Mouse (Mus musculus): ENCODE results near the gene Zic4. TPM values are rescaled to one million over a fixed set of nuclear protein-coding genes. Genes with fewer than 3 reads are reported as not detected.

Gene Zic4
- polyA plus RNA-seq, 1 experiment from 2014 or later = 0.06 TPM

GRCm38 (mm10) chr9:91400482-91401093, 38.4 kb downstream of the Zic4 start:
- WGBS = 8% methylated on average over 8 of the region's 8 CpGs
- H3K36me3 ChIP-seq = no peaks in the 10 kb centered on the region
- no peak for ATAC-seq (ENCODE audit: insufficient read depth, low FRiP score, low read depth)
- H3K9me3 ChIP-seq = no peaks in the 10 kb centered on the region
- H3K4me2 ChIP-seq = no peak overlapping the region
- no peak overlapping the region for H3K4me3 ChIP-seq (replicated peaks)
- no peaks in the 10 kb centered on the region for H3K4me1 ChIP-seq
- peaks cover 85% of the 10 kb centered on the region for H3K27me3 ChIP-seq (replicated peaks)
- H3K27ac ChIP-seq = no peak overlapping the region
- no peak overlapping the region for H3K9ac ChIP-seq

GRCm38 (mm10) chr9:91401471-91401870, 39.3 kb downstream of the Zic4 start:
- no peak overlapping the region for H3K27ac ChIP-seq
- H3K27me3 ChIP-seq (replicated peaks) = peaks cover 88% of the 10 kb centered on the region
- no peaks in the 10 kb centered on the region for H3K4me1 ChIP-seq
- 2% methylated on average over 10 of the region's 10 CpGs for WGBS
- no peak overlapping the region for H3K9ac ChIP-seq
- no peak overlapping the region for H3K4me2 ChIP-seq
- H3K9me3 ChIP-seq = no peaks in the 10 kb centered on the region
- no peak overlapping the region for H3K4me3 ChIP-seq (replicated peaks)
- no peak for ATAC-seq (ENCODE audit: insufficient read depth, low FRiP score, low read depth)
- H3K36me3 ChIP-seq = no peaks in the 10 kb centered on the region

GRCm38 (mm10) chr9:91404229-91404628, 42.0 kb downstream of the Zic4 start:
- Histone ChIP-seq H3K9ac (no peak overlapping the region), H3K27ac (no peak overlapping the region), H3K4me1 (no peaks in the 10 kb centered on the region), H3K4me2 (no peak overlapping the region), H3K27me3 (replicated peaks) (peaks cover 79% of the 10 kb centered on the region), H3K36me3 (no peaks in the 10 kb centered on the region), H3K9me3 (no peaks in the 10 kb centered on the region), H3K4me3 (replicated peaks) (no peak overlapping the region)
- no peak for ATAC-seq (ENCODE audit: insufficient read depth, low FRiP score, low read depth)
- WGBS = 3% methylated on average over 13 of the region's 13 CpGs

- Histone ChIP-seq H3K9ac (no peak overlapping the region), H3K36me3 (no peaks in the 10 kb centered on the region), H3K4me2 (no peak overlapping the region), H3K9me3 (no peaks in the 10 kb centered on the region), H3K4me3 (replicated peaks) (no peak overlapping the region), H3K27me3 (replicated peaks) (peaks cover 79% of the 10 kb centered on the region), H3K4me1 (no peaks in the 10 kb centered on the region), H3K27ac (no peak overlapping the region)
- ATAC-seq (ENCODE audit: insufficient read depth, low FRiP score, low read depth) = no peak
- WGBS = 2% methylated on average over 27 of the region's 27 CpGs
Measured at GRCm38 (mm10) chr9:91404905-91405752, 42.9 kb downstream of the Zic4 start.

- H3K9ac ChIP-seq = no peak overlapping the region
- H3K4me2 ChIP-seq = no peak overlapping the region
- WGBS = under 1% methylated on average over 16 of the region's 16 CpGs
- H3K36me3 ChIP-seq = no peaks in the 10 kb centered on the region
- ATAC-seq (ENCODE audit: insufficient read depth, low FRiP score, low read depth) = no peak
- no peaks in the 10 kb centered on the region for H3K4me1 ChIP-seq
- H3K27me3 ChIP-seq (replicated peaks) = peaks cover 79% of the 10 kb centered on the region
- H3K4me3 ChIP-seq (replicated peaks) = no peak overlapping the region
- H3K27ac ChIP-seq = no peak overlapping the region
- H3K9me3 ChIP-seq = no peaks in the 10 kb centered on the region
Measured at GRCm38 (mm10) chr9:91405753-91406178, 43.6 kb downstream of the Zic4 start.

GRCm38 (mm10) chr9:91406258-91406763, 44.1 kb downstream of the Zic4 start:
- H3K9ac ChIP-seq = no peak overlapping the region
- no peaks in the 10 kb centered on the region for H3K9me3 ChIP-seq
- H3K27ac ChIP-seq = no peak overlapping the region
- under 1% methylated on average over 6 of the region's 6 CpGs for WGBS
- H3K36me3 ChIP-seq = no peaks in the 10 kb centered on the region
- no peak overlapping the region for H3K4me3 ChIP-seq (replicated peaks)
- no peaks in the 10 kb centered on the region for H3K4me1 ChIP-seq
- H3K27me3 ChIP-seq (replicated peaks) = peaks cover 77% of the 10 kb centered on the region
- no peak overlapping the region for H3K4me2 ChIP-seq
- ATAC-seq (ENCODE audit: insufficient read depth, low FRiP score, low read depth) = no peak

- Histone ChIP-seq H3K4me2 (no peak overlapping the region), H3K9me3 (no peaks in the 10 kb centered on the region), H3K4me3 (replicated peaks) (no peak overlapping the region), H3K27me3 (replicated peaks) (peaks cover 61% of the 10 kb centered on the region), H3K36me3 (no peaks in the 10 kb centered on the region), H3K27ac (no peak overlapping the region), H3K9ac (no peak overlapping the region), H3K4me1 (no peaks in the 10 kb centered on the region)
- WGBS = 0% methylated on average over 3 of the region's 3 CpGs
- no peak for ATAC-seq (ENCODE audit: insufficient read depth, low FRiP score, low read depth)
Measured at GRCm38 (mm10) chr9:91409771-91410170, 47.6 kb downstream of the Zic4 start.

- Histone ChIP-seq H3K27ac (no peak overlapping the region), H3K4me2 (no peak overlapping the region), H3K27me3 (replicated peaks) (peaks cover 58% of the 10 kb centered on the region), H3K4me3 (replicated peaks) (no peak overlapping the region), H3K9ac (no peak overlapping the region), H3K9me3 (no peaks in the 10 kb centered on the region), H3K4me1 (no peaks in the 10 kb centered on the region), H3K36me3 (no peaks in the 10 kb centered on the region)
- ATAC-seq (ENCODE audit: insufficient read depth, low FRiP score, low read depth) = no peak
- 2% methylated on average over 12 of the region's 12 CpGs for WGBS
Measured at GRCm38 (mm10) chr9:91414007-91414661, 51.9 kb downstream of the Zic4 start.

DNA sequence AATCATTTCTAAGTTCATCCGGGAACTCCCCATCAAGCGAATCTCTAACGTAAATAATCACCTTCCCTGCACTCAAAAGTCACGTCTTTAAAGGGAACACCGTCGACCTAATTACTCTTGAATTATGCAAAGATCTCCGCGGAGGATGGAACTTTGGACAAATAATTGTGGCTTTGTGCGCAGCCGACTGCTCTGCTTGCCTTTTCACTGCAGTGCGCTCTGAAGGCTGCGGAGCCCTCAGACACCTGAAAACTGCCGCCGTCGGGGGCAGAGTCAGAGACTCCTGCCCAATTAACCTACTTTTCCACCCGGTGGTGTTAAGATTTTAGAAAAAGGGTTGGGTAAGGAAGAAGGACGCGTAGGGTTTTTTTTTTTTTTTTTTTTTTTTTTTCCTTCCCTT, 58.2 kb downstream of the Zic4 start:
- Histone ChIP-seq H3K27me3 (replicated peaks) (peaks cover 34% of the 10 kb centered on the region), H3K36me3 (no peaks in the 10 kb centered on the region), H3K9ac (no peak overlapping the region), H3K4me2 (no peak overlapping the region), H3K4me3 (replicated peaks) (no peak overlapping the region), H3K4me1 (no peaks in the 10 kb centered on the region), H3K27ac (no peak overlapping the region), H3K9me3 (no peaks in the 10 kb centered on the region)
- 2% methylated on average over 18 of the region's 18 CpGs for WGBS
- ATAC-seq (ENCODE audit: insufficient read depth, low FRiP score, low read depth) = no peak

Other genes with a start within 250 kb of the Zic4 start
- 0.04 TPM in 1 of 2 replicates, not detected in the other for gene Zic1, start 3.4 kb downstream of the Zic4 start, polyA plus RNA-seq (2015; fragmentation: Nextera tagmentation; extraction: Ambion mirVana)